Mouse (Mus musculus): ENCODE data around the gene Spib. TPM values are rescaled to one million over a fixed set of nuclear protein-coding genes. Genes with fewer than 3 reads are reported as not detected.

Spib gene
- not detected in 2 replicates for polyA plus RNA-seq (2012; ENCODE audit: insufficient read depth, insufficient read length, missing spikeins)

- H3K4me1 ChIP-seq (ENCODE audit: control insufficient read depth, insufficient read depth, insufficient read length, low read length), result no peaks in the 10 kb centered on the region
- H3K4me3 ChIP-seq (ENCODE audit: insufficient read depth, low read depth, low read length), result no peak within 1 kb of the TSS
- no peak within 1 kb of the TSS for H3K27ac ChIP-seq (replicated peaks; ENCODE audit: low read depth, low read length)
Measured at GRCm38 (mm10) chr7:44531946-44532732, at the start of gene Spib. Gene Spib, minus strand, starts transcription at chr7:44532071.

GRCm38 (mm10) chr7:44581637-44582036 is 49.8 kb upstream of the Spib start:
- Histone ChIP-seq H3K4me1 (ENCODE audit: control insufficient read depth, insufficient read depth, insufficient read length, low read length) (no peaks in the 10 kb centered on the region), H3K4me3 (ENCODE audit: insufficient read depth, low read depth, low read length) (no peak overlapping the region), H3K27ac (replicated peaks; ENCODE audit: low read depth, low read length) (no peak overlapping the region)

- H3K4me3 ChIP-seq (ENCODE audit: insufficient read depth, low read depth, low read length), result no peak overlapping the region
- no peak overlapping the region for H3K27ac ChIP-seq (replicated peaks; ENCODE audit: low read depth, low read length)
- H3K4me1 ChIP-seq (ENCODE audit: control insufficient read depth, insufficient read depth, insufficient read length, low read length), result no peaks in the 10 kb centered on the region
Measured at GRCm38 (mm10) chr7:44576333-44576844, 44.5 kb upstream of the Spib start.

GRCm38 (mm10) chr7:44572956-44573484 is 41.1 kb upstream of the Spib start:
- Histone ChIP-seq H3K4me1 (ENCODE audit: control insufficient read depth, insufficient read depth, insufficient read length, low read length) (no peaks in the 10 kb centered on the region), H3K27ac (replicated peaks; ENCODE audit: low read depth, low read length) (no peak overlapping the region), H3K4me3 (ENCODE audit: insufficient read depth, low read depth, low read length) (no peak overlapping the region)

- Histone ChIP-seq H3K4me3 (ENCODE audit: insufficient read depth, low read depth, low read length) (no peak within 1 kb of the TSS), H3K27ac (replicated peaks; ENCODE audit: low read depth, low read length) (no peak within 1 kb of the TSS), H3K4me1 (ENCODE audit: control insufficient read depth, insufficient read depth, insufficient read length, low read length) (no peaks in the 10 kb centered on the region)
Measured at GRCm38 (mm10) chr7:44572213-44572701, 40.4 kb upstream of the Spib start, which contains the start of gene Napsa. Gene Napsa, plus strand, starts transcription at chr7:44572380.

GRCm38 (mm10) chr7:44571811-44572210 is 39.9 kb upstream of the Spib start:
- Histone ChIP-seq H3K4me1 (ENCODE audit: control insufficient read depth, insufficient read depth, insufficient read length, low read length) (no peaks in the 10 kb centered on the region), H3K27ac (replicated peaks; ENCODE audit: low read depth, low read length) (no peak overlapping the region), H3K4me3 (ENCODE audit: insufficient read depth, low read depth, low read length) (no peak overlapping the region)

- Histone ChIP-seq H3K27ac (replicated peaks; ENCODE audit: low read depth, low read length) (no peak overlapping the region), H3K4me3 (ENCODE audit: insufficient read depth, low read depth, low read length) (no peak overlapping the region), H3K4me1 (ENCODE audit: control insufficient read depth, insufficient read depth, insufficient read length, low read length) (no peaks in the 10 kb centered on the region)
Measured at GRCm38 (mm10) chr7:44570989-44571388, 39.1 kb upstream of the Spib start.

- Histone ChIP-seq H3K4me1 (ENCODE audit: control insufficient read depth, insufficient read depth, insufficient read length, low read length) (no peaks in the 10 kb centered on the region), H3K27ac (replicated peaks; ENCODE audit: low read depth, low read length) (no peak overlapping the region), H3K4me3 (ENCODE audit: insufficient read depth, low read depth, low read length) (no peak overlapping the region)
Measured at GRCm38 (mm10) chr7:44568803-44569202, 36.9 kb upstream of the Spib start.

GRCm38 (mm10) chr7:44565414-44565813 is 33.5 kb upstream of the Spib start:
- Histone ChIP-seq H3K27ac (replicated peaks; ENCODE audit: low read depth, low read length) (no peak overlapping the region), H3K4me1 (ENCODE audit: control insufficient read depth, insufficient read depth, insufficient read length, low read length) (no peaks in the 10 kb centered on the region), H3K4me3 (ENCODE audit: insufficient read depth, low read depth, low read length) (no peak overlapping the region)

- Histone ChIP-seq H3K27ac (replicated peaks; ENCODE audit: low read depth, low read length) (no peak overlapping the region), H3K4me3 (ENCODE audit: insufficient read depth, low read depth, low read length) (no peak overlapping the region), H3K4me1 (ENCODE audit: control insufficient read depth, insufficient read depth, insufficient read length, low read length) (no peaks in the 10 kb centered on the region)
Measured at GRCm38 (mm10) chr7:44564486-44564885, 32.6 kb upstream of the Spib start.

- no peaks in the 10 kb centered on the region for H3K4me1 ChIP-seq (ENCODE audit: control insufficient read depth, insufficient read depth, insufficient read length, low read length)
- H3K27ac ChIP-seq (replicated peaks; ENCODE audit: low read depth, low read length), result no peak overlapping the region
- H3K4me3 ChIP-seq (ENCODE audit: insufficient read depth, low read depth, low read length), result no peak overlapping the region
Measured at GRCm38 (mm10) chr7:44563284-44563683, 31.4 kb upstream of the Spib start.

- Histone ChIP-seq H3K4me3 (ENCODE audit: insufficient read depth, low read depth, low read length) (no peak overlapping the region), H3K27ac (replicated peaks; ENCODE audit: low read depth, low read length) (no peak overlapping the region), H3K4me1 (ENCODE audit: control insufficient read depth, insufficient read depth, insufficient read length, low read length) (no peaks in the 10 kb centered on the region)
Measured at GRCm38 (mm10) chr7:44560435-44561400, 28.8 kb upstream of the Spib start.

- Histone ChIP-seq H3K4me3 (ENCODE audit: insufficient read depth, low read depth, low read length) (no peak overlapping the region), H3K4me1 (ENCODE audit: control insufficient read depth, insufficient read depth, insufficient read length, low read length) (0 out of 2 replicates have a peak, but pooled peaks cover 3% of the 10 kb centered on the region)
Measured at GRCm38 (mm10) chr7:44557629-44558028, 25.8 kb upstream of the Spib start.

GRCm38 (mm10) chr7:44553826-44554225 is 22.0 kb upstream of the Spib start, which contains the start of gene Nr1h2:
Gene Nr1h2, minus strand, starts transcription at chr7:44553951.
- Histone ChIP-seq H3K27ac (replicated peaks; ENCODE audit: low read depth, low read length) (peak within 1 kb of the TSS; percentile 95), H3K4me1 (ENCODE audit: control insufficient read depth, insufficient read depth, insufficient read length, low read length) (0 out of 2 replicates have a peak, but pooled peaks cover 3% of the 10 kb centered on the region), H3K4me3 (ENCODE audit: insufficient read depth, low read depth, low read length) (peak within 1 kb of the TSS; percentile 99)

More at GRCm38 (mm10) chr7:44557629-44558028, 25.8 kb upstream of the Spib start:
- H3K27ac ChIP-seq (replicated peaks; ENCODE audit: low read depth, low read length), result no peak overlapping the region

Data from brown adipose tissue, adult 24 weeks (tissue).